8 mouse cellular contexts compared by ENCODE assay signal in the genomic region with DNA sequence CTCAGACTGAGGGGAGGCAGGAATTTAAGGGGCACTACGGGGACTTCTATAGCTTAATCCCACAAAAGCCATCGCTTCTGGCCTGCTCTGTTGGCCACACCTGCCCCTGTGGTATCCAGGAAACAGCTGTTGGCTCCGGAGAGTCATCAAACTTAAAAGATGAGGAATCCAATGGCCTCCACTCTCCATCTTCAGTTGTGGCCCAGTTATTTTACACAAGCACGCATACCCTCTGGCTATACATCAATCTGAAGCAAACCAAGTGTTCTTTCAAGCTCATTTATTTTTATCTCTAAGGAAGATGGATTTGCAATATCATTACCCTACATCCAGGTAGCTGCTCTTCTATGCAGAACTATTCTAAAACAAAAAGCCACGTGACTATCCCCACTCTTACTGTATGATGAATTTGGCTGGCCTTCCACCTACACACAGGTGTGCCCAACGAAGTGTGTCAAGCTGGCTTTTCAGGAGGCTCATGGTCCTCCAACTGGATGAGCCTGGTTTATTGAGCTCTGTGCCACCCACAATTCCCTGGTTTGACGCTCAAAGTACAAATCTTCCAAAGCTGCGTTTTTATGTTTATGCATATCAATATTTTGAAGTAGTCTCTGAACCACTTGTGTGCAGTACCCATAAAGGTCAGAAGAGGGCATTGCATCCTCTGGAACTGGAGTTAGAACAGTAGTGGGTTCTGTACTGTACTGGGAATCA. TPM values are rescaled to one million over a fixed set of nuclear protein-coding genes. Genes with fewer than 3 reads are reported as not detected.
A peak's percentile ranks its signal among the peaks of the same experiment; 100 is the strongest.
DNase-seq lines count a peak whose midpoint lies in the region; ATAC-seq and TF ChIP-seq lines count a peak whose summit lies in the region.

No protein-coding gene starts in this region.

- peak overlapping the region; percentile 91 for H3K27ac ChIP-seq in heart, postnatal 0 days (ENCODE audit: low read depth)
- H3K27ac ChIP-seq in limb, embryonic 13.5 days, result peak overlapping the region; percentile 92
- peak overlapping the region; percentile 90 for H3K27ac ChIP-seq in midbrain, embryonic 16.5 days (ENCODE audit: low read length)

- intact Hi-C loops in heart, postnatal 25 days (cut with DNase I), result loop anchor here (2.0 kb wide), 1 partner anchor 14 kb away; no protein-coding TSS in a partner anchor

- H3K4me2 ChIP-seq in heart, postnatal 0 days (ENCODE audit: low read depth, low read length), result peak overlapping the region; percentile 90
- peak overlapping the region; percentile 98 for H3K4me2 ChIP-seq in limb, embryonic 13.5 days (replicated peaks)
- H3K4me2 ChIP-seq in midbrain, embryonic 16.5 days (ENCODE audit: low read length), result peak overlapping the region; percentile 72

- TF ChIP-seq EP300 in heart, postnatal 0 days (IDR thresholded peaks at IDR 0.05; ENCODE audit: low read depth), result no peak

- peaks cover 22% of the 10 kb centered on the region for H3K4me1 ChIP-seq in heart, postnatal 0 days (ENCODE audit: control insufficient read depth, insufficient read depth)
- peaks cover 24% of the 10 kb centered on the region for H3K4me1 ChIP-seq in limb, embryonic 13.5 days
- H3K4me1 ChIP-seq in midbrain, embryonic 16.5 days (ENCODE audit: control insufficient read depth, insufficient read depth, low read length), result peaks cover 23% of the 10 kb centered on the region

- H3K27me3 ChIP-seq in heart, postnatal 0 days (ENCODE audit: control insufficient read depth, insufficient read depth, low read length), result no peaks in the 10 kb centered on the region
- H3K27me3 ChIP-seq in limb, embryonic 13.5 days, result no peaks in the 10 kb centered on the region
- no peaks in the 10 kb centered on the region for H3K27me3 ChIP-seq in midbrain, embryonic 16.5 days (ENCODE audit: control insufficient read depth, insufficient read depth, low read depth, low read length)

- DNase-seq in heart, adult 11 months, result peak; percentile 89
- no peak for DNase-seq in heart, postnatal 25 days (ENCODE audit: low spot score)
- peak; percentile 72 for DNase-seq in c-Kit-positive CD71-positive TER-119-positive erythroid progenitor cells, embryonic 14.5 days (ENCODE audit: low spot score)
- no peak for DNase-seq in heart, postnatal 0 days (ENCODE audit: low spot score)
- DNase-seq in right cerebral cortex, adult 18-20 months, result no peak
- DNase-seq in ovary, postnatal 14 days (ENCODE audit: low spot score), result no peak

- H3K9ac ChIP-seq in heart, postnatal 0 days (replicated peaks; ENCODE audit: low read depth, low read length), result 0 out of 2 replicates have a peak overlapping the region, but pooled peaks have one; percentile 88
- peak overlapping the region; percentile 93 for H3K9ac ChIP-seq in limb, embryonic 13.5 days
- peak overlapping the region; percentile 99 for H3K9ac ChIP-seq in midbrain, embryonic 16.5 days (ENCODE audit: low read depth, low read length)

- no peaks in the 10 kb centered on the region for H3K9me3 ChIP-seq in heart, postnatal 0 days (replicated peaks; ENCODE audit: control insufficient read depth, low read length)
- H3K9me3 ChIP-seq in limb, embryonic 13.5 days, result peaks cover 6% of the 10 kb centered on the region; the same call in 1 of the 2 replicates
- H3K9me3 ChIP-seq in midbrain, embryonic 16.5 days (replicated peaks; ENCODE audit: control insufficient read depth, low read length, poor library complexity, severe bottlenecking), result no peaks in the 10 kb centered on the region

- H3K4me3 ChIP-seq in heart, postnatal 0 days (ENCODE audit: low read depth, low read length), result peak overlapping the region; percentile 69
- H3K4me3 ChIP-seq in limb, embryonic 13.5 days, result peak overlapping the region; percentile 69
- H3K4me3 ChIP-seq in midbrain, embryonic 16.5 days (ENCODE audit: low read depth, low read length), result peak overlapping the region; percentile 86

- H3K36me3 ChIP-seq in heart, postnatal 0 days (replicated peaks; ENCODE audit: control insufficient read depth, insufficient read depth, low read length), result peaks cover 51% of the 10 kb centered on the region
- H3K36me3 ChIP-seq in limb, embryonic 13.5 days, result peaks cover 62% of the 10 kb centered on the region
- H3K36me3 ChIP-seq in midbrain, embryonic 16.5 days (ENCODE audit: control insufficient read depth, insufficient read depth, low read length), result peaks cover 23% of the 10 kb centered on the region

- TF ChIP-seq CTCF in heart, postnatal 0 days (IDR thresholded peaks at IDR 0.05; ENCODE audit: low read depth), result peak; percentile 42

- no peak for ATAC-seq in heart, postnatal 0 days (ENCODE audit: insufficient read depth, low read depth)
- 0 out of 2 replicates have a peak, but pooled peaks have one; percentile 3 for ATAC-seq in limb, embryonic 13.5 days (ENCODE audit: low FRiP score, low read depth)
- ATAC-seq in midbrain, embryonic 16.5 days, result no peak

- WGBS in heart, postnatal 0 days, result 80% methylated on average over 8 of the region's 8 CpGs
- WGBS in limb, embryonic 13.5 days, result 61% methylated on average over 8 of the region's 8 CpGs
- WGBS in midbrain, embryonic 16.5 days, result 69% methylated on average over 8 of the region's 8 CpGs

RNA-seq across cellular contexts. Expression of gene Arhgdia, which starts 1.0 kb away (rescaled TPM):
- 100 to 1,000 TPM; 142 to 158 TPM for total RNA-seq in heart, postnatal 25 days (2021)
- total RNA-seq in heart, postnatal 0 days (2014; rRNA removed; ENCODE audit: low replicate concordance), result 204 and 231 TPM in 2 replicates
- polyA plus RNA-seq in heart, postnatal 0 days (2015; fragmentation: Nextera tagmentation; extraction: Ambion mirVana), result 239 and 245 TPM in 2 replicates
- polyA plus RNA-seq in limb, embryonic 13.5 days (2015; fragmentation: Nextera tagmentation; extraction: Ambion mirVana), result 530 and 555 TPM in 2 replicates
- 439 and 443 TPM in 2 replicates for polyA plus RNA-seq in midbrain, embryonic 16.5 days (2015; fragmentation: Nextera tagmentation; extraction: Ambion mirVana)

RNA-seq across cellular contexts. Expression of gene P4hb, which starts 9.4 kb away (rescaled TPM):
- total RNA-seq in heart, postnatal 25 days (2021), result 100 to 1,000 TPM; 228 to 255 TPM
- 232 and 241 TPM in 2 replicates for total RNA-seq in heart, postnatal 0 days (2014; rRNA removed; ENCODE audit: low replicate concordance)
- 261 and 268 TPM in 2 replicates for polyA plus RNA-seq in heart, postnatal 0 days (2015; fragmentation: Nextera tagmentation; extraction: Ambion mirVana)
- 775 and 791 TPM in 2 replicates for polyA plus RNA-seq in limb, embryonic 13.5 days (2015; fragmentation: Nextera tagmentation; extraction: Ambion mirVana)
- polyA plus RNA-seq in midbrain, embryonic 16.5 days (2015; fragmentation: Nextera tagmentation; extraction: Ambion mirVana), result 233 and 257 TPM in 2 replicates

RNA-seq across cellular contexts. Expression of gene Alyref, which starts 15.7 kb away (rescaled TPM):
- total RNA-seq in heart, postnatal 25 days (2021), result 10 to 100 TPM; 49.3 to 52.6 TPM
- 104 and 132 TPM in 2 replicates for total RNA-seq in heart, postnatal 0 days (2014; rRNA removed; ENCODE audit: low replicate concordance)
- 147 and 155 TPM in 2 replicates for polyA plus RNA-seq in heart, postnatal 0 days (2015; fragmentation: Nextera tagmentation; extraction: Ambion mirVana)
- polyA plus RNA-seq in limb, embryonic 13.5 days (2015; fragmentation: Nextera tagmentation; extraction: Ambion mirVana), result 480 and 508 TPM in 2 replicates
- polyA plus RNA-seq in midbrain, embryonic 16.5 days (2015; fragmentation: Nextera tagmentation; extraction: Ambion mirVana), result 194 and 223 TPM in 2 replicates

RNA-seq across cellular contexts. Expression of gene Anapc11, which starts 15.8 kb away (rescaled TPM):
- total RNA-seq in heart, postnatal 25 days (2021), result 10 to 100 TPM; 82.6 to 90.3 TPM
- total RNA-seq in heart, postnatal 0 days (2014; rRNA removed; ENCODE audit: low replicate concordance), result 41.1 and 43.4 TPM in 2 replicates
- 163 and 185 TPM in 2 replicates for polyA plus RNA-seq in heart, postnatal 0 days (2015; fragmentation: Nextera tagmentation; extraction: Ambion mirVana)
- 217 and 222 TPM in 2 replicates for polyA plus RNA-seq in limb, embryonic 13.5 days (2015; fragmentation: Nextera tagmentation; extraction: Ambion mirVana)
- polyA plus RNA-seq in midbrain, embryonic 16.5 days (2015; fragmentation: Nextera tagmentation; extraction: Ambion mirVana), result 189 and 196 TPM in 2 replicates

RNA-seq across cellular contexts. Expression of gene Npb, which starts 25.9 kb away (rescaled TPM):
- total RNA-seq in heart, postnatal 25 days (2021), result not detected
- total RNA-seq in heart, postnatal 0 days (2014; rRNA removed; ENCODE audit: low replicate concordance), result 25.1 TPM in 1 of 2 replicates, not detected in the other
- 9.9 and 11.8 TPM in 2 replicates for polyA plus RNA-seq in heart, postnatal 0 days (2015; fragmentation: Nextera tagmentation; extraction: Ambion mirVana)
- 2.3 and 2.8 TPM in 2 replicates for polyA plus RNA-seq in limb, embryonic 13.5 days (2015; fragmentation: Nextera tagmentation; extraction: Ambion mirVana)
- not detected in 2 replicates for polyA plus RNA-seq in midbrain, embryonic 16.5 days (2015; fragmentation: Nextera tagmentation; extraction: Ambion mirVana)

Comparison
In these comparisons a context has a peak if more than half of its experiments do, and no peak if none do; other contexts are left out.
1. DNase-seq: peak in heart, adult 11 months (single experiment) and c-Kit-positive CD71-positive TER-119-positive erythroid progenitor cells, embryonic 14.5 days (single experiment); none in heart, postnatal 25 days (single experiment), heart, postnatal 0 days (single experiment), right cerebral cortex, adult 18-20 months (single experiment) and ovary, postnatal 14 days (single experiment).
2. Peak in every context shown above with its lines, with median percentiles within 50 percentile points of each other: H3K27ac ChIP-seq, H3K4me2 ChIP-seq, H3K4me3 ChIP-seq and H3K9ac ChIP-seq.